Mouse (Mus musculus): Measurements from ENCODE around the gene Psme4. TPM values are rescaled to one million over a fixed set of nuclear protein-coding genes. Genes with fewer than 3 reads are reported as not detected.
"Not testable (repeated sequence)": the region's sequence is repeated elsewhere in the genome, so short reads cannot be mapped to it uniquely, and the experiment has no call there.

Psme4 gene
- 22.4 and 25.2 TPM in 2 replicates for polyA plus RNA-seq (2015; fragmentation: Nextera tagmentation; extraction: Ambion mirVana)

DNA sequence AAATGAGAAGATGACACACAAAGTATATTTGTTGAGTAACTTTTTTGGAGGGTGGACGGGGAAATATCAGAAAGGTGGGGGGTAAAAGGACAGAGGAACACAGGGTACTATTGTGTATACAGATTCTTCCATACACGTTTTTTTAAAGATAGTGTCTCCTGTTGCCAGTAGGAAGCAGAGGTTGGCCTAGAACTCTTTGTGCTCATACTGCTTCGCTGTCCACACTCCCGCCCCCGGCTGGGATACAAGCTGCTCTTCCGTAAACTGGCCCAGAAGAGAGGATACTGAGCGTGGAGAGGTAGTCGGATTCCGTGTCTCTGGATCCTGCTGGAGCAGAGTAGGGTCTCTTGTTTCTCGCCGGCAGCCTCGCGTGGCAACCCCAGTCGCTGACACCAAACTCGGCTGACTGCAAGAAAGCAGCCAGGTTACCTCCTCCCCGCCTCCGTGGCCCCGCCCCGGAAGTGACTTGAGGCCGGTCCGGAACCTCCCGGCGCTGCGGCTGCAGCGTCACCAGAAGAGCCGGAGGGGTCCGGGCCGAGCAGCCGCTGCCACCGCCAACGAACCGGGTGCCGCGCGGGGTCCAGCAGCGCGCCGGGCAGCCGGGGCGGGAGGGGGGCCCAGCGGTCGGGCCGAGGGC lies at the start of gene Psme4:
Gene Psme4, plus strand, starts transcription at position 460 of the 637 bp plus-strand sequence.
- H3K27ac ChIP-seq, result peak within 1 kb of the TSS; percentile 95
- peaks cover 7% of the 10 kb centered on the region for H3K4me1 ChIP-seq
- H3K9me3 ChIP-seq, result no peaks in the 10 kb centered on the region
- peak within 1 kb of the TSS; percentile 73 for H3K4me2 ChIP-seq (replicated peaks)
- H3K27me3 ChIP-seq, result no peaks in the 10 kb centered on the region
- ATAC-seq (ENCODE audit: low FRiP score, low read depth), result peak; percentile 98
- no peaks in the 10 kb centered on the region for H3K36me3 ChIP-seq
- peak within 1 kb of the TSS; percentile 96 for H3K9ac ChIP-seq
- WGBS, result 2% methylated on average over 21 of the region's 43 CpGs
- H3K4me3 ChIP-seq, result peak within 1 kb of the TSS; percentile 96

DNA sequence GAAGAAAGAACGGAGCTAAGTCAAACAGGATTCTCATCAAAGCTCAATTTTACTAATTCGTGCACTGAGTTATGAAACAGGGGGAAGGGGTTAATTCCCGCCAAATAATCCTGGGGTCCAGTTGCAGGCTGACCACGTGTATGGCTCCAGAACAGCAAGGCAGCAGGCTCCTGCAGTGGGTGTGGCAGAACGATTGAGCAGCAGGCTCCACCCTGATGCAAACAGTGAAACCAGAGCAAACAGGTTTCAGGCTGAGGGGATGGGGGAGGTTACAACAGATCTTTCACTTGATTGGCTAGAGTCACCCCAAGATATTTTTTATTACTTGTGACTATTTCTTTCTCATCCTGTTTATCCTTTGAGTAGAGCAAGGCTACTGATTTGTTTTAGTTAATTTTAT lies 48.1 kb upstream of the Psme4 start:
- no peak for ATAC-seq (ENCODE audit: low FRiP score, low read depth)
- no peaks in the 10 kb centered on the region for H3K4me1 ChIP-seq
- WGBS, result 48% methylated on average over 5 of the region's 5 CpGs
- no peak overlapping the region for H3K4me2 ChIP-seq (replicated peaks)
- H3K27me3 ChIP-seq, result no peaks in the 10 kb centered on the region
- H3K27ac ChIP-seq, result no peak overlapping the region
- H3K9ac ChIP-seq, result no peak overlapping the region
- H3K9me3 ChIP-seq, result no peaks in the 10 kb centered on the region
- H3K36me3 ChIP-seq, result no peaks in the 10 kb centered on the region
- H3K4me3 ChIP-seq, result no peak overlapping the region

- Histone ChIP-seq H3K4me1 (no peaks in the 10 kb centered on the region), H3K9me3 (no peaks in the 10 kb centered on the region), H3K9ac (no peak overlapping the region), H3K4me3 (no peak overlapping the region), H3K36me3 (no peaks in the 10 kb centered on the region), H3K27ac (no peak overlapping the region), H3K27me3 (no peaks in the 10 kb centered on the region), H3K4me2 (replicated peaks) (no peak overlapping the region)
- no peak for ATAC-seq (ENCODE audit: low FRiP score, low read depth)
Measured at GRCm38 (mm10) chr11:30730721-30731120, 40.8 kb upstream of the Psme4 start.

- H3K4me2 ChIP-seq (replicated peaks), result no peak overlapping the region
- no peaks in the 10 kb centered on the region for H3K9me3 ChIP-seq
- H3K27me3 ChIP-seq, result no peaks in the 10 kb centered on the region
- no peak overlapping the region for H3K4me3 ChIP-seq
- H3K36me3 ChIP-seq, result no peaks in the 10 kb centered on the region
- H3K9ac ChIP-seq, result no peak overlapping the region
- no peaks in the 10 kb centered on the region for H3K4me1 ChIP-seq
- ATAC-seq (ENCODE audit: low FRiP score, low read depth), result no peak
- no peak overlapping the region for H3K27ac ChIP-seq
Measured at GRCm38 (mm10) chr11:30733376-30733775, 38.1 kb upstream of the Psme4 start.

DNA sequence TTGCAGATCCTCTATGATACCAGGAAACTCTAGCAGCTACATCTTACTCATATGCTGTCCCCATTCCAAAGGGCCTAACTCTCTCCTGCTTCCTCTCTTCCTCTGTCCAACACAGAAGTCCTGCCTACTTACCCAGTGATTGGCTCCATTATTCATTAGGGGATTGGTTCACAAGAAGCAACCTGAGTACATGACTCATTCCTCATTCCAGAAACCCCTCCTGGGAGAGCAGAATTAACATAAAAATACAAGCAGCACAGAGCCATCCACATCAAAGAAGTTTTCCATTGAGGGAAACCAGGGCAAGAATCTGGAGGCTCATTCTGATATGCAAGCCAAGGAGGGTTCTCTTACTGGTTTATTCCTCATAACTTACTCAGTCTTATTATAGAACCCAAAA lies 27.5 kb upstream of the Psme4 start:
- no peak overlapping the region for H3K4me2 ChIP-seq (replicated peaks)
- H3K36me3 ChIP-seq, result no peaks in the 10 kb centered on the region
- no peak overlapping the region for H3K27ac ChIP-seq
- no peaks in the 10 kb centered on the region for H3K4me1 ChIP-seq
- no peak for ATAC-seq (ENCODE audit: low FRiP score, low read depth)
- H3K27me3 ChIP-seq, result no peaks in the 10 kb centered on the region
- no peak overlapping the region for H3K4me3 ChIP-seq
- no peak overlapping the region for H3K9ac ChIP-seq
- H3K9me3 ChIP-seq, result no peaks in the 10 kb centered on the region

DNA sequence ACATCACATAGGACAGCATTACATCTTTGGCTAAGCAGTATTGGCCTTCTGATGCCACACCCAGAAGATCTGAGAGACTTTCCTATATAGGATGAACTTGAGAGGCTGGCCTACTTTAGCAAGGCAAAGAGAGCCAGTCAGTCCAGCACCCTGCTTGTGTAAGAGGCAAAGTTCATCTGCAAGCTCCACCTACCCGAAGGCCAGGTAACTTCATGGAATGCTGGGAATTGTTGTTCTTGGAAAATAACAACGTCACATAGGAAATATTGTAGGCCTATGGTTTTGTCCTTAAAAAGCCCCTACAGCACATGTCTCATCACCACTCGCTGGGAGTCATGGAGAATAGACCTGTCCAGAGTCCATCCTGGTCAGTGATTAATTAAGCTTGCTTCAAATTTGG lies 22.6 kb upstream of the Psme4 start:
- no peaks in the 10 kb centered on the region for H3K36me3 ChIP-seq
- no peak overlapping the region for H3K9ac ChIP-seq
- no peaks in the 10 kb centered on the region for H3K4me1 ChIP-seq
- 85% methylated on average over 3 of the region's 3 CpGs for WGBS
- H3K27ac ChIP-seq, result no peak overlapping the region
- no peak for ATAC-seq (ENCODE audit: low FRiP score, low read depth)
- no peak overlapping the region for H3K4me2 ChIP-seq (replicated peaks)
- H3K27me3 ChIP-seq, result 0 out of 2 replicates have a peak, but pooled peaks cover 6% of the 10 kb centered on the region
- H3K9me3 ChIP-seq, result no peaks in the 10 kb centered on the region
- no peak overlapping the region for H3K4me3 ChIP-seq

DNA sequence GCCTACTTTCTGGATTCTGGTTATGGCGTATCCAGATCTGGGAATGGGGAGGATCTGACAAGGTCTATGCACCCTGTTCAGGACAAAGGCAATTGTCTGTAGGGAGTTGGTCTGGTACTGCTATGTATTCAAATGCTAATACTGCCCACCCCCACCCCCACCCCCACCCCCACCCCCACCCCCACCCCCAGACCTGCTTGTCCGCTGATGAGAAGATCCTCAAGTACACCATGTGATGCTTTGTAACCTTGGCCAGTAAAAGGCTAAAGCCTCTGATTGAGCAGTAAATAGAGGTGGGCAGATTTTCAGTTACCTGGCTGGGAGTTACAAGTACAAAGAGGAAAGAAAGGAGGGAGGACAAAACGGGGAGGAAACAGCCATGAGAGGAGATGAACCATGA lies 21.9 kb upstream of the Psme4 start:
- H3K27ac ChIP-seq, result no peak overlapping the region
- no peak overlapping the region for H3K9ac ChIP-seq
- H3K4me2 ChIP-seq (replicated peaks), result no peak overlapping the region
- no peaks in the 10 kb centered on the region for H3K9me3 ChIP-seq
- H3K27me3 ChIP-seq, result 0 out of 2 replicates have a peak, but pooled peaks cover 7% of the 10 kb centered on the region
- 60% methylated on average over 3 of the region's 3 CpGs for WGBS
- no peak for ATAC-seq (ENCODE audit: low FRiP score, low read depth)
- no peaks in the 10 kb centered on the region for H3K4me1 ChIP-seq
- H3K4me3 ChIP-seq, result no peak overlapping the region
- H3K36me3 ChIP-seq, result no peaks in the 10 kb centered on the region

- Histone ChIP-seq H3K9ac (no peak overlapping the region), H3K36me3 (no peaks in the 10 kb centered on the region), H3K4me3 (no peak overlapping the region), H3K4me1 (no peaks in the 10 kb centered on the region), H3K27ac (no peak overlapping the region), H3K27me3 (peaks cover 7% of the 10 kb centered on the region; the same call in 1 of the 2 replicates), H3K9me3 (no peaks in the 10 kb centered on the region), H3K4me2 (replicated peaks) (no peak overlapping the region)
- ATAC-seq (ENCODE audit: low FRiP score, low read depth), result no peak
- 59% methylated on average over 3 of the region's 3 CpGs for WGBS
Measured at GRCm38 (mm10) chr11:30750039-30750823, 21.3 kb upstream of the Psme4 start.

- WGBS, result 74% methylated on average over 3 of the region's 3 CpGs
- Histone ChIP-seq H3K9me3 (no peaks in the 10 kb centered on the region), H3K4me3 (no peak overlapping the region), H3K9ac (no peak overlapping the region), H3K27ac (no peak overlapping the region), H3K4me1 (no peaks in the 10 kb centered on the region), H3K36me3 (no peaks in the 10 kb centered on the region), H3K27me3 (peaks cover 22% of the 10 kb centered on the region), H3K4me2 (replicated peaks) (no peak overlapping the region)
- ATAC-seq (ENCODE audit: low FRiP score, low read depth), result no peak
Measured at GRCm38 (mm10) chr11:30752956-30753355, 18.6 kb upstream of the Psme4 start.

- not testable (repeated sequence) for H3K27ac ChIP-seq; H3K4me1 ChIP-seq; ATAC-seq (ENCODE audit: low FRiP score, low read depth); H3K36me3 ChIP-seq; H3K9me3 ChIP-seq
- WGBS, result 77% methylated on average over 4 of the region's 4 CpGs
- H3K27me3 ChIP-seq, result peaks cover 22% of the 10 kb centered on the region
- H3K9ac ChIP-seq, result peak overlapping the region; percentile 75
- H3K4me2 ChIP-seq (replicated peaks), result peak overlapping the region; percentile 98
- H3K4me3 ChIP-seq, result peak overlapping the region; percentile 60
Measured at GRCm38 (mm10) chr11:30754486-30754854, 17.1 kb upstream of the Psme4 start.

DNA sequence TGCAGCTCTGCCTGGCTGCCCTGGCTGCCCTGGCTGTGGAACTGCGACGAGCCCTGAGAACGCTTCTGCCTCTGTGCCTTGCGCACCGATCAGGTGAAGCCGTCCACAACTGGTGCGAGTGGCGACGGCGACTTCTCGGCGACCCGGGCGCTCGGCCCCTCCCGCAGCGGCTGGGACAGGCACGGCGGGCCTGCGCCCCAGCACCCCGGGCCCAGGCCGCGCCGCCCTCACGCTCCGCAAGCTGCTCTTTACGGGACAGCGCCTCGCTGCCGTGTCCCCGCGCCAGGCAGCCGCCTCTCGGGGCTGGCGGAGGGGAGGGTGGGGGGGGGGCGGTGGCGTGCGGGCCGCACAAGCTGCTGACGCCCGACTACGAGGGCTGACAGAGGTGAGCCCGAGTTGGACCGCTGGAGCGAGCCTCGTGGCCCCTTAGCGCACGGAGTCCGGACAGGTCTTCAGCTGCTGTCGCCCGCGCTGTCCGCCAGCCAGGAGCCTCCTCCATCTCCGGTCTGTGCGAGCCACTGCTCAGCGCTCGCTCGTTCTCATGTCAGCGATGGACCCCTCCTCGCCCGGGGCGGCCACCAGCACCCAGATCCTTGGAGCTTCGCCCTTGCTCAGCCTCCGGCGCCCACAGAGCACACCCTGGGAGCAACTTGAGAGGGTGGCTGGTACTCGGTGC lies 16.5 kb upstream of the Psme4 start:
- ATAC-seq (ENCODE audit: low FRiP score, low read depth), result peak; percentile 89
- Histone ChIP-seq H3K4me3 (peak overlapping the region; percentile 60), H3K36me3 (no peaks in the 10 kb centered on the region), H3K4me2 (replicated peaks) (peak overlapping the region; percentile 98), H3K27me3 (peaks cover 22% of the 10 kb centered on the region), H3K4me1 (no peaks in the 10 kb centered on the region), H3K27ac (no peak overlapping the region), H3K9ac (peak overlapping the region; percentile 75), H3K9me3 (no peaks in the 10 kb centered on the region)
- under 1% methylated on average over 44 of the region's 66 CpGs for WGBS

DNA sequence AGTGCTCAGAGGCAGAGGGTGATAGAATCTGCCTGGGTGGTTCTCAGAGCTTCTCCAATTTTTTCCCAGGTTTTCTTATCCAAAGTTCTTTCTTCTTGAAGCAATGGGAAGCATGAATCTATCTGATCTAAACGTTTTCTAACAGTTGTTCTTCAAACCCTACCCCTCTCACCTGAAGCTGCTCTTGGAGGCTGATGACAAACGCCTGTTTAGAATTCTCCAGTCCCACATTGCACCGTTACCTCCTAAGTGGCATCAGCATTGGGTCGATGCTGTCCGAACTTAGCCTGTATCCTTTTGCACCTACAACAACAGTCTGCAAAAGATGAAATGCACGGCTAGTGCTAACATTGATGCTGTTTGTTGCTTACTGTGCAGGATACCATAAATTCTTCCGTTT lies 10.1 kb upstream of the Psme4 start:
- Histone ChIP-seq H3K9me3 (no peaks in the 10 kb centered on the region), H3K27ac (no peak overlapping the region), H3K36me3 (no peaks in the 10 kb centered on the region), H3K4me2 (replicated peaks) (no peak overlapping the region), H3K4me3 (no peak overlapping the region), H3K27me3 (peaks cover 5% of the 10 kb centered on the region), H3K9ac (no peak overlapping the region), H3K4me1 (no peaks in the 10 kb centered on the region)
- 80% methylated on average over 7 of the region's 7 CpGs for WGBS
- ATAC-seq (ENCODE audit: low FRiP score, low read depth), result no peak
